Mouse (Mus musculus): ENCODE data around the gene Dlx5.

GRCm38 (mm10) chr6:6858571-6858970, 23.3 kb downstream of the Dlx5 start:
- no peak for TF ChIP-seq CTCF (IDR thresholded peaks at IDR 0.05; ENCODE audit: borderline replicate concordance, insufficient read depth, low read depth, low read length)
- TF ChIP-seq POLR2A (IDR thresholded peaks at IDR 0.05; ENCODE audit: borderline replicate concordance, insufficient read depth, low read length), result no peak

Measured in cerebellum, adult 2 months (tissue).